Mouse (Mus musculus): ENCODE results near the gene Gm7030.
"Not testable (repeated sequence)": the region's sequence is repeated elsewhere in the genome, so short reads cannot be mapped to it uniquely, and the experiment has no call there.

Gm7030 gene

DNA sequence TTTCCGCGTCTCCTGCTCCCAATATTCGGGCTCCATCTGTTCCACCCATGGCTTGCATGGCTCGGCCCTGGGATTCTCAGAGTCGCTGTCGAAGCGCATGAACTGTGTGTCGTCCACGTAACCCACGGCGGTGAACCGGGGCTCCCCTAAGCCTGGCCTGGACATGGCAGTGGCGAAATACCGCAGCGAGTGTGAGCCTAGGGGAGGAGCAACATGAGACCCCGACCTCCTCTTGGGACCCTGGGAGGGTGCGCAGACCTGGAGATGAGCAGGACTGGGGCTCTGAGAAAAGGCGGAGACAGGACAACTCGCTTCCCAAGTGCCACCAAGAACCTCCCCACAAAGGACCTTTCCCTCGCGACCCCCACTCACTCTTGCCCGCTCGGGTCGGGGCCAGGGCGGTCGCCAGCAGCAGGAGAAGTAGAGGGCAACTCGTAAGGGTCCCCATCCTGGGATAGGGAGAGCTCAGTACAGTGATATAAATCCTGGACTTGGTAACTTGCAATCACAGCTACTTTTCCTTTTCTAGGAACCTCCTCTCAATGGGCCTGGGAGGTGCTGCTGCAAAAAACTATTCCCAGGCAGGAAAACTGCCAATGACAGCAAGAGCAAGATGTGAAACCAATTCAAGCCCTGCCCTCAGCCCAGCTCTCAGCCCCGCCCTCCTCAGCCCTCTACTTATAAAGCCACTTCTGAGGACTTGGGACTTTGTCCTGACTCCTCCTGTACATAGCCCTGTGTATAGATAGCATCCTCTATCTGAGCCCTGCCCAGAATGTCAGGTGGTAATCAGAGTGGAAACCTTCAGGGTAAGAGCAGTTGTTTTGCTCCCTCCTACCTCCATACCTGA lies at the start of gene Gm7030:
Gene Gm7030, minus strand, starts transcription at position 458 of the 850 bp plus-strand sequence.
- DNase-seq: peak; percentile 47

DNA sequence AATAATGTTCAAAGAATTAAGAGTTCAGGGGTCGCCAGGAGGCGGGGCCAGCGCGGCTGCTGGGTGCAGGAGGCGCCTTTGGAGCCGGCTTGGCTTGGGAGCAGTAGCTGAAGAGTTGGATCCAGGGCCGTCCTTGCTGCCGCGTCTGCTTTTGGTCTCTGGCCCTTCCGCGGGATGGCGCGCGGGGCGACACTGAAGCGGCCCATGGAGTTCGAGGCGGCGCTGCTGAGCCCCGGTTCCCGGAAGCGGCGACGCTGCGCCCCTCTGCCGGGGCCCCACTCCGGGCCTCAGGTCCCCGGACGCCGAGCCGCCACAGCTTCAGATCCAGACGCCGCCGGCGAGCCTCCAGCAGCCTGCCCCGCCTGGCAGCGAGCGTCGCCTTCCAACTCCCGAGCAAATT lies 49.7 kb upstream of the Gm7030 start:
- DNase-seq: peak; percentile 12

DNA sequence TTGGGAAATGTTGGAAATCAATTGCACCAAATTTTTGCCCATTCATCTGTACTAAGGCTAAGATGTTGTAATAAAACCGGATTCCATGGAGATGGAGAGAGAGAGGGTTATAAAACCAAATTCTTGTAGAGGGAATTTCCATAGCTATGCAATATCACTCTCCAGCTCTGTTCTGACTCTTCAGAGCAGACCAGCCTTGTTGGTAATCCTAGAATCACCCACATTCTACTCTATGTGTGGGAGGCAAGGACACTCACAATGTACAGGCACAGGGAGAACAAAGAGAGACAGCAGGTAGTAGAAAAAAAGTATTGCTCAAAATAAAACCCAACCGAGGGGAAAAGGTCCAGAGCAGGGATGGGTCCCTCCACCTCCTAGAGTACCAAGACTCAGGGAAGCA lies 46.9 kb upstream of the Gm7030 start:
- DNase-seq: not testable (repeated sequence)

GRCm38 (mm10) chr17:36170287-36170814 lies 41.1 kb upstream of the Gm7030 start:
- no peak for DNase-seq

GRCm38 (mm10) chr17:36169753-36170152 lies 40.5 kb upstream of the Gm7030 start:
- DNase-seq: no peak

DNA sequence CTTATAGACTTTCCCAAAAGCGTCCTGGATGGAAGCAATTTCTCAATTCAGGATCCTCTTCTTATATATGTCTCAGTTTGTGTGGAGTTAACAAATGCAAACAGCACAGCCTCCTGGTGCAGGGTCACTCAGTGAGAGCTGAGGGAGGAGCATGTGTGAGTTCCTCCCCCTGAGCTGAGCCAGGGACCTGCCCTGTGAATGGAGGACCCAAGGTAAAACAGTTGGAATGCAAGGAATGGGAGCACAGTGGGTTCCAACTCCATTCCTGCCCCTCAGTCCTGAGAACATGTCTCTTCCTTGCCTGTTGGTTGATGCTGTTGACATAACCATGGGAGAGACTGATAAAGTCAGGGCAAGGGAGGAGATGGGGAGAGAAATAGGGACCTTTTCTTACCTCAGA lies 39.9 kb upstream of the Gm7030 start:
- not testable (repeated sequence) for DNase-seq

DNA sequence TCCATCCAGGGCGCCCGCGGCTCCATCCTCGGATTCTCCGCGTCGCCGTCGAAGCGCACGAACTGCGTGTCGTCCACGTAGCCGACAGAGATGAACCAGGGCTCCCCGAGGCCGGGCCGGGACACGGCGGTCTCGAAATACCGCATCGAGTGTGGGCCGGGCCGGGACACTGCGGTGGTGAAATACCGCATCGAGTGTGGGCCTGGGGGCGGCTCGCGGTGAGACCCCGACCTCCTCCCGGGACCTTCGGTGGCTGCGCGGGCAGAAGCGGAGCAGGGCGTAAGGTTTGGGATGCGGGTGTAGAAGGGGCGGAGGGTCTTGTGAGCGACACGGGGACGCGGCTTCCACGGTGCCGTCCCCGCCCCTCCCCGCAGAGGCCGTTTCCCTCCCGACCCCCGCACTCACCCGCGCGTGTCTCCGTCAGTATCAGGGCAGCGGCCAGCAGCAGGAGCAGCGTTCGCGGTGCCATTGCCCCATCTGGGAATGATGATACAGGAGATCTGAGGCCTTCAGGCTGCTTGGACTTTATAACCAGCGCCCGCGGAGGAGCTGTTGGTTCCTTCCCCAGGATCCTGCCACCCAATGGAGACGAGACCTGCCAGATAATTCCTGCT lies 38.9 kb upstream of the Gm7030 start, which contains the start of gene Gm8909:
Gene Gm8909, minus strand, starts transcription at position 499 of the 614 bp plus-strand sequence.
- no peak for DNase-seq

DNA sequence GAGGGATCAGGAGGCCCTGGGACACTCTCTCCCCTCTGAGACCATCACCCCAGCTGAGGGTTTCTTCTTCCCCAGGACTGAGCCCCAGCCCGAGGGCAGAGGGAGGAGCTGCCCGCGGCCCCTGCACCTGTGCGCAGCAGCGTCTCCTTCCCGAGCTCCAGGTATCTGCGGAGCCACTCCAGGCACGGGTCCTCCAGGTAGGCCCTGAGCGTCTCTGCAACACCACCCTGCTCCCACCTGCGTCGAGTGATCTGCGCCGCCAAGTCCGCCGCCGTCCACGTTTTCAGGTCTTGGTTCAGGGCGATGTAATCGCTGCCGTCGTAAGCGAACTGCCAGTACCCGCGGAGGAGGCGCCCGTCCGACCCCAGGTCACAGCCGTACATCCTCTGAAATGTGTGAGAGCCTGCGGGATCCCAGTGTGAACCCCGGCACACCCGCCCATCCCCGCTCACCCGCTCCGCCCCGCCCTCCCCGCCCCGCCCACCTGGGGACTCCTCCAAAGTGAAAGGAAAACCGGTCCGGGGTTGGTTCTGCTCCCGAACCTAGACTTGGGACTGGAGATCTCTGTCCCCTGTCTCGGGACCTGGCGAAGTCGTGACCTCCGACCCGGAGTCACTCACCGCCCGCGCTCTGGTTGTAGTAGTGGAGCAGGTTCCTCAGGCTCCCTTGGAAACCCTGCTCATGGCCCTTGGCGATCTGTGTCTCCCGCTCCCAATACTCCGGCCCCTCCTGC lies 38.2 kb upstream of the Gm7030 start:
- DNase-seq: peak; percentile 10

GRCm38 (mm10) chr17:36166901-36167300 lies 37.7 kb upstream of the Gm7030 start:
- DNase-seq: not testable (repeated sequence)

DNA sequence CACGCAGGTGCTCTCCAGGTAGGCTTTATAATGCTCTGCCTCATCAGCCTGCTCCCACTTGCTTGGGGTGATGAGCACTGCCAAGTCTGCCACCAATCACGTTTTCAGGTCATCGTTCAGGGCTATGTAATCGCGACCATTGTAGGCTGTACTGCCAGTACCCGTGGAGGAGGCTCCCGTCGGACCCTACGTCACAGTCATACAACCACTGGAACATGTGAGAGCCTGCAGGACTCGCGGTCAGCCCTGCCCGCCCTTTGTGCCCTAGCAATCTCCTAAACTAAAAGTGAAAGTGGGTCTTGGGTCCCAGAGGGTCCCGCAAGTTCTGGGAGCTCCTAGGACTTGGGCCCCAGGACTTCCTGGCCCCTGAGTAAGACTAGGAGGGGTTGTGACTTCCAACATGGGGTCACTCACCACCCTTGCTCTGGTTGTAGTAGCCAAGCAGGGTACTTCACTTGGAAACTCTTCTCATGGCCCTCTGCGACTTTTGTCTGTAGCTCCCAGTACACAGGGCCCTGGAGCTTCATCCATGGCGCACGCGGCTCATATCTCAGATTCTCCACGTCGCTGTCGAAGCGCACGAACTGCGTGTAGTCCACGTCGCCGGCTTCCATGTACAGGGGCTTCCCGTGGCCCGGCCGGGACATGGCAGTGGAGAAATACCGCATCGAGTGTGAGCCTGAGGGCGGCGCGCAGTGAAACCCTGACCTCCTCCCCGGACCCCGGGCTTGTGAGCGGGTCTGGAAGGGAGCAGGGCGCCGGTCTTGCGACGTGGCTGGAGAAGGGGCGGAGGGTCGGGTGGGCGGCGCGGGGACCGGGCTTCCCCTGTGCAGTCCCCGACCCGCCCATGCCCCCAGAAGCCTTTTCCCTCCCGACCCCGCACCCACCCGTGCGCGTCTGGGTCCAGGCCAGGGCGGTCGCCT lies 32.2 kb upstream of the Gm7030 start:
- DNase-seq: no peak

GRCm38 (mm10) chr17:36158264-36158663 lies 29.0 kb upstream of the Gm7030 start:
- DNase-seq: not testable (repeated sequence)

- DNase-seq: not testable (repeated sequence)
Observed at GRCm38 (mm10) chr17:36157782-36158181, 28.6 kb upstream of the Gm7030 start.

- no peak for DNase-seq
Observed at GRCm38 (mm10) chr17:36154271-36155149, 25.3 kb upstream of the Gm7030 start.

DNA sequence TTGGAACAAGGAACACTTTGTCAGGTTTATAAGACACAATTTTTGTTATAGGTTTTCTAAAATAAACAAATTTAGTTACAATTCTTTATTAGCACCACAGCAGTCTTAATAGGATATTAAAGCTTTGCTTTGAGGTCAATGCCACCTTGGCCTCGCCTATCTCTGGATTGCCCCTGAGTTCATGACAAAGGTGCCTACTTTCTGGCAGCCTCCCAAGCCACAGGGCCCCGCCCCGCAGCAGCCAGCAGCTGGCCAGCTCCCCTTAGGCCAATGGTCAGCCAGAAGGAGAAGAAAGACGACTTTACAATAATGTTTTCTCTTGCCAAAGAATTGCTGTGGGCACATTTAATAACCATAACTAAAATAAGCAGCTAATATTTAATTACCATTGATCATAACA lies 22.0 kb upstream of the Gm7030 start:
- DNase-seq: not testable (repeated sequence)

DNA sequence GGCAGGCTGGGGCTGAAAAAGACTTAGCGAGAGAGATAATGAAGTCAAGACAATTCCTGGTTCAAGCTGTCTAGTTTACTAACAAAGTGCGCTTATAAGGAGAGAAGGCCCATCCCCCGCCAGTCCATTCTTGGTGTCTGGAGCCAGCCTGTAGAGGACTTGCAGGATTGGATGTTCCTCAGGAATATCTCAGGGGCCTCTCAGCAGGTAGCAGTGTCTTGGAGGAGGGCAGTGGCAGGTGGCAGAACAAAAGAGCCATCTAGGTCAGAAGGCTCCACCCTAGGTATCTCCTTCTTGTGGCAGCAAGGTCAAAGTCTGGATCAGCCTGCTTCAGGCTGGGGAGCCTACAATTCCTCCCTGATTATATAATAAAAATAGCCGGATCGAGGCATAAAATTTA lies 19.2 kb upstream of the Gm7030 start:
- not testable (repeated sequence) for DNase-seq

DNA sequence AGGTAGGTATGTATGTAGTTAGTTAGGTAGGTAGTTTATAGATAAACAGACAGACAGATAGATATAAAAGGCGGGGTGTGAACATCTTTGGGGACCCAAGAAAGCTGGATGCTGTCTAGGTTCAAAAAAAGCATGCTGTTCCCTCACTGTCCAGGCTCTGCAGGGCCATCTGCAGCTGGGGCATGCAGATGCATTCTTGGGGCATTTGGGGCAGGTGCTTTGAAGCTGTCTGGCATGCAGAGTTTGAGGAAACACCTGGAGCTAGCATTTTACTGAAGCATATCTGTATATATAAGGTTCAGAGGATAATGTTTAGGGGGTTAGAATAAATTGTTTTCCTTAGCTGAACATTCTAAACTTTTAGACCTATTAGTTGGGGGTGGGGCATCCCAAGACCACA lies 17.7 kb upstream of the Gm7030 start:
- DNase-seq: not testable (repeated sequence)

DNA sequence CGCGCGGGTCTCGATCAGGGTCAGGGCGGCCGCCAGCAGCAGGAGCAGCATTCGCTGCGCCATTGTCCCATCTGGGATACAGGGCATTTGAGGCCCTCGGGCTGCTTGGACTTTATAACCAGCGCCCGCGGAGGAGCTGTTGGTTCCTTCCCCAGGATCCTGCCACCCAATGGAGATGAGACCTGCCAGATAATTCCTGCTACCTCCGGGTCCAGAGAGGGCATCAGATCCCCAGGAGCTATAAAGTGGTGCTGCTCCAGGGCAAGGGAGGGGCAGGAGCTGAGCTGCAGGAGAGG lies 16.6 kb upstream of the Gm7030 start:
- DNase-seq: not testable (repeated sequence)

DNA sequence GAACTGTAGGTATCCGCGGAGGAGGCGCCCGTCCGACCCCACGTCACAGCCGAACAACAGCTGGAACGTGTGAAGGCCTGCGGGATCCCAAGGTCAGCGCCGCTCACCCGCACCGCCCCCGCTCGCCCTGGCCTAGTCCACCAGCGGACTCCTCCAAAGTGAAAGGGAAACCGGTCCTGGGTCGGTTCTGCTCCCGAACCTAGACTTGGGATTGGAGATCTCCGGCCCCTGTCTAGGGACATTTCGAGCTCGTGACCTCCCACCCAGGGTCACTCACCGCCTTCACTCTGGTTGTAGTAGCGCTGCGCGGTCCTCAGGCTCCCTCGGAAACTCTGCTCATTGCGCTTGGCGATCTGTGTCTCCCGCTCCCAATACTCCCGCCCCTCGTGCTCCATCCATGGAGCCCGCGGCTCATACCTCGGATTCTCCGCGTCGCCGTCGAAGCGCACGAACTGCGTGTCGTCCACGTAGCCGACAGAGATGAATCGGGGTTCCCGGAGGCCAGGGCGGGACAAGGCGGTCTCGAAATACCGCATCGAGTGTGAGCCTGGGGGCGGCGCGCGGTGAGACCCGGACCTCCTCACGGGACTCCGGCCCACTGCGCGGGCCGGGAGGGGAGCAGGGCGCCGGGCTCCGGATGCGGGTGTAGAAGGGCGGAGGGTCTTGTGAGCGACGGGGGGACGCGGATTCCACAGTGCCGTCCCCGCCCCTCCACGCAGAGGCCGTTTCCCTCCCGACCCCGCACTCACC lies 16.1 kb upstream of the Gm7030 start:
- DNase-seq: peak; percentile 18

DNA sequence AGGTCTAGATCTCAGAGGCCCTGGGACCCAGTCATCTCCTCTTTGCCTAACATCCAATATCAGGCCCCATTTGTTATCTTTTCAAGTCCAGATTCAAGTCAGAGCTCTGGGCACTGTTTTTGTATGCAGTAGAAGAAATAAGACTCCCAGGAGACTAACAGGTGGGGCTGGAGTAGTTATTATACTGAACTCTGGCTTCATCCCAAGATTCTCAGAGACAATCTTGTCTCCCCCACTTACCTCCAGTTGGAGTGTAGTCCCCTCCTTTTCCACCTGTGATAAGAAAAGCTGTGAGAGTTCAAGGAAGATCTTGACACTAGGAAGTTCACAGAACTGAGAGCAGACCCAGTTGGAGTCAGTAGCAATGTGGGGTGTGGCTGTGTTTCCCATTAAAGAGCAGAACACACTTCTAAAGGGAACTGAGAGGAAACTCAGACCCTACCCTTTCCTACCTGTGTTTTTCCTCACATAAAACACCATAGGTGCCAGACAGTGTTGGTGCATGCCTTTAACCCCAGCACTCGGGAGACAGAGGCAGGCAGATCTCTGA lies 7.1 kb upstream of the Gm7030 start:
- DNase-seq: not testable (repeated sequence)

Data from lung, postnatal 10 days (tissue).